Mouse (Mus musculus): ENCODE measurements at regions not wholly inside any gene's neighbourhood (a gene's known extent, or its start where the extent isn't known, plus 50 kb on each side); places are given as distances from the start of the nearest gene placed in this dataset.

GRCm38 (mm10) chr17:83988897-83989296 is 141.1 kb upstream of the Haao start:
- Histone ChIP-seq H3K27ac (replicated peaks) (peak overlapping the region; percentile 89), H3K27me3 (replicated peaks; ENCODE audit: low read depth, poor library complexity, severe bottlenecking) (no peaks in the 10 kb centered on the region), H3K4me3 (no peak overlapping the region), H3K4me1 (peaks cover 80% of the 10 kb centered on the region), H3K36me3 (replicated peaks) (no peaks in the 10 kb centered on the region), H3K9me3 (no peaks in the 10 kb centered on the region)
- 28% methylated on average over 6 of the region's 6 CpGs for WGBS
- no peak for DNase-seq (ENCODE audit: low spot score)

GRCm38 (mm10) chr17:83988165-83988564 is 140.4 kb upstream of the Haao start:
- H3K27me3 ChIP-seq (replicated peaks; ENCODE audit: low read depth, poor library complexity, severe bottlenecking) = no peaks in the 10 kb centered on the region
- H3K27ac ChIP-seq (replicated peaks) = peak overlapping the region; percentile 89
- no peak overlapping the region for H3K4me3 ChIP-seq
- peaks cover 87% of the 10 kb centered on the region for H3K4me1 ChIP-seq
- H3K36me3 ChIP-seq (replicated peaks) = no peaks in the 10 kb centered on the region
- 94% methylated on average over 5 of the region's 5 CpGs for WGBS
- H3K9me3 ChIP-seq = no peaks in the 10 kb centered on the region
- DNase-seq (ENCODE audit: low spot score) = no peak

- Histone ChIP-seq H3K36me3 (replicated peaks) (no peaks in the 10 kb centered on the region), H3K4me1 (peaks cover 87% of the 10 kb centered on the region), H3K9me3 (no peaks in the 10 kb centered on the region), H3K4me3 (no peak overlapping the region), H3K27ac (replicated peaks) (peak overlapping the region; percentile 89), H3K27me3 (replicated peaks; ENCODE audit: low read depth, poor library complexity, severe bottlenecking) (no peaks in the 10 kb centered on the region)
- DNase-seq (ENCODE audit: low spot score) = no peak
- 90% methylated on average over 4 of the region's 4 CpGs for WGBS
Measured at GRCm38 (mm10) chr17:83987683-83988082, 139.9 kb upstream of the Haao start.

- H3K27ac ChIP-seq (replicated peaks) = peak overlapping the region; percentile 88
- H3K4me3 ChIP-seq = no peak overlapping the region
- no peaks in the 10 kb centered on the region for H3K9me3 ChIP-seq
- peak; percentile 34 for DNase-seq (ENCODE audit: low spot score)
- H3K27me3 ChIP-seq (replicated peaks; ENCODE audit: low read depth, poor library complexity, severe bottlenecking) = no peaks in the 10 kb centered on the region
- 43% methylated on average over 15 of the region's 15 CpGs for WGBS
- no peaks in the 10 kb centered on the region for H3K36me3 ChIP-seq (replicated peaks)
- H3K4me1 ChIP-seq = peaks cover 85% of the 10 kb centered on the region
Measured at GRCm38 (mm10) chr17:83985916-83986578, 138.3 kb upstream of the Haao start.

GRCm38 (mm10) chr17:83985333-83985790 is 137.6 kb upstream of the Haao start:
- Histone ChIP-seq H3K27ac (replicated peaks) (peak overlapping the region; percentile 88), H3K27me3 (replicated peaks; ENCODE audit: low read depth, poor library complexity, severe bottlenecking) (no peaks in the 10 kb centered on the region), H3K4me3 (no peak overlapping the region), H3K4me1 (peaks cover 81% of the 10 kb centered on the region), H3K36me3 (replicated peaks) (no peaks in the 10 kb centered on the region), H3K9me3 (no peaks in the 10 kb centered on the region)
- 29% methylated on average over 17 of the region's 17 CpGs for whole genome bisulfite sequencing
- DNase-seq (ENCODE audit: low spot score) = peak; percentile 50

GRCm38 (mm10) chr17:83983837-83984388 is 136.2 kb upstream of the Haao start:
- Histone ChIP-seq H3K9me3 (no peaks in the 10 kb centered on the region), H3K4me1 (peaks cover 81% of the 10 kb centered on the region), H3K36me3 (replicated peaks) (no peaks in the 10 kb centered on the region), H3K27me3 (replicated peaks; ENCODE audit: low read depth, poor library complexity, severe bottlenecking) (no peaks in the 10 kb centered on the region), H3K4me3 (no peak overlapping the region), H3K27ac (replicated peaks) (peak overlapping the region; percentile 88)
- no peak for DNase-seq (ENCODE audit: low spot score)
- WGBS = 90% methylated on average over 9 of the region's 9 CpGs

- Histone ChIP-seq H3K27ac (replicated peaks) (peak overlapping the region; percentile 88), H3K4me1 (peaks cover 77% of the 10 kb centered on the region), H3K4me3 (no peak overlapping the region), H3K9me3 (no peaks in the 10 kb centered on the region), H3K27me3 (replicated peaks; ENCODE audit: low read depth, poor library complexity, severe bottlenecking) (no peaks in the 10 kb centered on the region), H3K36me3 (replicated peaks) (no peaks in the 10 kb centered on the region)
- peak; percentile 50 for DNase-seq (ENCODE audit: low spot score)
- WGBS = 52% methylated on average over 18 of the region's 18 CpGs
Measured at GRCm38 (mm10) chr17:83983070-83983836, 135.5 kb upstream of the Haao start.

- Histone ChIP-seq H3K4me3 (no peak overlapping the region), H3K27ac (replicated peaks) (peak overlapping the region; percentile 81), H3K4me1 (peaks cover 74% of the 10 kb centered on the region), H3K36me3 (replicated peaks) (no peaks in the 10 kb centered on the region), H3K27me3 (replicated peaks; ENCODE audit: low read depth, poor library complexity, severe bottlenecking) (no peaks in the 10 kb centered on the region), H3K9me3 (no peaks in the 10 kb centered on the region)
- WGBS = 59% methylated on average over 8 of the region's 8 CpGs
- DNase-seq (ENCODE audit: low spot score) = no peak
Measured at GRCm38 (mm10) chr17:83982700-83983069, 134.9 kb upstream of the Haao start.

- H3K36me3 ChIP-seq (replicated peaks) = no peaks in the 10 kb centered on the region
- no peaks in the 10 kb centered on the region for H3K9me3 ChIP-seq
- H3K27me3 ChIP-seq (replicated peaks; ENCODE audit: low read depth, poor library complexity, severe bottlenecking) = no peaks in the 10 kb centered on the region
- no peak overlapping the region for H3K4me3 ChIP-seq
- DNase-seq (ENCODE audit: low spot score) = no peak
- H3K4me1 ChIP-seq = peaks cover 49% of the 10 kb centered on the region
- 53% methylated on average over 7 of the region's 7 CpGs for WGBS
- peak overlapping the region; percentile 55 for H3K27ac ChIP-seq (replicated peaks)
Measured at GRCm38 (mm10) chr17:83978858-83979470, 131.2 kb upstream of the Haao start.

GRCm38 (mm10) chr17:83977725-83978124 is 130.0 kb upstream of the Haao start:
- Histone ChIP-seq H3K9me3 (no peaks in the 10 kb centered on the region), H3K4me3 (no peak overlapping the region), H3K27me3 (replicated peaks; ENCODE audit: low read depth, poor library complexity, severe bottlenecking) (no peaks in the 10 kb centered on the region), H3K4me1 (peaks cover 49% of the 10 kb centered on the region), H3K36me3 (replicated peaks) (no peaks in the 10 kb centered on the region), H3K27ac (replicated peaks) (peak overlapping the region; percentile 57)
- WGBS = 81% methylated on average over 11 of the region's 11 CpGs
- DNase-seq (ENCODE audit: low spot score) = no peak

- H3K36me3 ChIP-seq (replicated peaks) = no peaks in the 10 kb centered on the region
- WGBS = 94% methylated on average over 7 of the region's 7 CpGs
- H3K27ac ChIP-seq (replicated peaks) = 0 out of 2 replicates have a peak overlapping the region, but pooled peaks have one; percentile 57
- H3K4me1 ChIP-seq = peaks cover 51% of the 10 kb centered on the region
- no peaks in the 10 kb centered on the region for H3K9me3 ChIP-seq
- no peak overlapping the region for H3K4me3 ChIP-seq
- no peak for DNase-seq (ENCODE audit: low spot score)
- H3K27me3 ChIP-seq (replicated peaks; ENCODE audit: low read depth, poor library complexity, severe bottlenecking) = no peaks in the 10 kb centered on the region
Measured at GRCm38 (mm10) chr17:83975813-83976212, 128.1 kb upstream of the Haao start.

GRCm38 (mm10) chr17:83973461-83974350 is 125.9 kb upstream of the Haao start:
- 30% methylated on average over 18 of the region's 18 CpGs for WGBS
- H3K9me3 ChIP-seq = no peaks in the 10 kb centered on the region
- no peaks in the 10 kb centered on the region for H3K36me3 ChIP-seq (replicated peaks)
- DNase-seq (ENCODE audit: low spot score) = peak; percentile 57
- peak overlapping the region; percentile 79 for H3K27ac ChIP-seq (replicated peaks)
- peaks cover 47% of the 10 kb centered on the region for H3K4me1 ChIP-seq
- no peaks in the 10 kb centered on the region for H3K27me3 ChIP-seq (replicated peaks; ENCODE audit: low read depth, poor library complexity, severe bottlenecking)
- no peak overlapping the region for H3K4me3 ChIP-seq

Measured in embryonic facial prominence, embryonic 10.5 days (tissue).